Mouse (Mus musculus): ENCODE results near the gene Col24a1.

- no peak for TF ChIP-seq POLR2A (IDR thresholded peaks at IDR 0.05; ENCODE audit: extremely low read depth, insufficient read depth, low read length)
- no peak for TF ChIP-seq CTCF (IDR thresholded peaks at IDR 0.05; ENCODE audit: extremely low read depth, insufficient read depth, low read length)
Observed at GRCm38 (mm10) chr3:145339851-145340499, 47.7 kb downstream of the Col24a1 start.
